Mouse (Mus musculus) ES-E14 (cell line): ENCODE measurements at regions not wholly inside any gene's neighbourhood (a gene's known extent, or its start where the extent isn't known, plus 50 kb on each side); places are given as distances from the start of the nearest gene placed in this dataset.

Experiments used
- DNase-seq: peaks from one replicate; pipeline ENCODE4 v3.0.0-alpha.2; 2013; ENCODE audit warnings: low read depth, low spot score
- H3K27ac ChIP-seq: 2 replicates; pipeline ENCODE4 v1.5.1; 2012; ENCODE audit warnings: low read depth, mild to moderate bottlenecking, low read length, moderate library complexity, mixed read lengths; ENCODE audit not compliant: poor library complexity, insufficient read depth, severe bottlenecking
- H3K36me3 ChIP-seq: 2 replicates; pipeline ENCODE4 v1.6.1; 2012; ENCODE audit warnings: mild to moderate bottlenecking, low read length, moderate library complexity, mixed read lengths; ENCODE audit not compliant: control insufficient read depth, poor library complexity, insufficient read depth, severe bottlenecking
- H3K4me1 ChIP-seq, 2 experiments: fragments of 150-350 bp in 1 of 2; sonication (generic) in 1 of 2; 2 replicates each; pipeline ENCODE4 v1.6.1; 2012; ENCODE audit warnings: low read length in 2 of 2, mild to moderate bottlenecking in 1 of 2, mixed read lengths in 1 of 2; ENCODE audit not compliant: control insufficient read depth in 2 of 2, insufficient read depth in 2 of 2, poor library complexity in 1 of 2
- H3K4me3 ChIP-seq, 2 experiments: fragments of 150-350 bp in 1 of 2; sonication (generic) in 1 of 2; 2 replicates each; pipeline ENCODE4 v1.5.1; 2012; ENCODE audit warnings: low read length in 2 of 2, low read depth in 1 of 2, mild to moderate bottlenecking in 1 of 2, mixed read lengths in 1 of 2; ENCODE audit not compliant: insufficient read depth in 1 of 2, poor library complexity in 1 of 2, severe bottlenecking in 1 of 2
- H3K9ac ChIP-seq: 2 replicates; pipeline ENCODE4 v1.6.1; 2012; ENCODE audit warnings: low read depth, mild to moderate bottlenecking, low read length, mixed read lengths; ENCODE audit not compliant: poor library complexity, insufficient read depth, severe bottlenecking
- H3K9me3 ChIP-seq: fragments of 150-350 bp; sonication (generic); 2 replicates; pipeline ENCODE4 v1.6.1; 2012; ENCODE audit warnings: low read depth, mild to moderate bottlenecking, low read length; ENCODE audit not compliant: control insufficient read depth, insufficient read depth
- CHD2 ChIP-seq: IDR thresholded peaks from 2 replicates; pipeline ENCODE4 v1.6.1; 2014; ENCODE audit warnings: mild to moderate bottlenecking, low read depth, low read length, inconsistent platforms
- HCFC1 ChIP-seq: IDR thresholded peaks from 2 replicates; pipeline ENCODE4 v1.6.1; 2012; ENCODE audit warnings: low read length, inconsistent platforms, borderline replicate concordance; ENCODE audit not compliant: insufficient read depth
- MAFK ChIP-seq: IDR thresholded peaks from 2 replicates; pipeline ENCODE4 v1.6.1; 2014; ENCODE audit warnings: mild to moderate bottlenecking, low read depth, low read length, inconsistent platforms; ENCODE audit not compliant: insufficient read depth
- ZC3H11A ChIP-seq: IDR thresholded peaks from 2 replicates; pipeline ENCODE4 v1.6.1; 2012; ENCODE audit warnings: low read depth, mild to moderate bottlenecking, inconsistent platforms, low read length, borderline replicate concordance
- ZNF384 ChIP-seq: IDR thresholded peaks from 2 replicates; pipeline ENCODE4 v1.6.1; 2012; ENCODE audit warnings: low read depth, low read length, inconsistent platforms
- in situ Hi-C, 2 experiments: fragments of 600-800 bp; cut with MboI; formaldehyde crosslinking; loops; one replicate each; pipeline ENCODE4 v1.15.1; 2025; ENCODE audit warnings: low sequenced_read_pairs in 2 of 2, inconsistent platforms in 1 of 2; ENCODE audit not compliant: unreplicated experiment in 2 of 2

DNA sequence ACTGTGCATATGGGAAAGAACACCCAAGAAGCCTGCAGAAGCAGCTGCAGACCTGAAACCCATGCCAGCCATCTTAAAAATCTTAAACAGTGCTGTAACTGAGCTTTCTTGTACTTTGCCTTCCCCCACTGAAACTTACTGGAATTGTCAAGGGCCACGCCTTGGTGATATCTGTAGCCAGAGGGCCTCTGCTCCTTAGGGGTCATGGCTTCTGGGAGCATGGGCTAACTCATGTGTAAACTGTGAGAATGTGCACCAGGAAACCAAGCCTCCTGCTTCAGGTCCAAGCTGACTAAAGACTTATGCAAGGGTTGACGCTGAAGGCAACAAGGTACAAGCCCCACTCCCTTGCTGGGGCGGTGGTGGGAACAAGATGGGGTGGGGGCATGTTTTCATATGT lies 73.8 kb upstream of the Hes1 start:
- Histone ChIP-seq H3K9me3 (no peaks in the 10 kb centered on the region), H3K36me3 (no peaks in the 10 kb centered on the region), H3K27ac (no peak overlapping the region), H3K9ac (no peak overlapping the region), H3K4me3 (no peak overlapping the region), H3K4me1 (peaks cover 3 to 17% of the 10 kb centered on the region in 2 experiments; a peak in 3 of 4 replicates)
- TF ChIP-seq ZC3H11A (no peak), CHD2 (no peak), MAFK (no peak), ZNF384 (no peak), HCFC1 (no peak)
- in situ Hi-C loops: no loop called here
- no peak for DNase-seq

DNA sequence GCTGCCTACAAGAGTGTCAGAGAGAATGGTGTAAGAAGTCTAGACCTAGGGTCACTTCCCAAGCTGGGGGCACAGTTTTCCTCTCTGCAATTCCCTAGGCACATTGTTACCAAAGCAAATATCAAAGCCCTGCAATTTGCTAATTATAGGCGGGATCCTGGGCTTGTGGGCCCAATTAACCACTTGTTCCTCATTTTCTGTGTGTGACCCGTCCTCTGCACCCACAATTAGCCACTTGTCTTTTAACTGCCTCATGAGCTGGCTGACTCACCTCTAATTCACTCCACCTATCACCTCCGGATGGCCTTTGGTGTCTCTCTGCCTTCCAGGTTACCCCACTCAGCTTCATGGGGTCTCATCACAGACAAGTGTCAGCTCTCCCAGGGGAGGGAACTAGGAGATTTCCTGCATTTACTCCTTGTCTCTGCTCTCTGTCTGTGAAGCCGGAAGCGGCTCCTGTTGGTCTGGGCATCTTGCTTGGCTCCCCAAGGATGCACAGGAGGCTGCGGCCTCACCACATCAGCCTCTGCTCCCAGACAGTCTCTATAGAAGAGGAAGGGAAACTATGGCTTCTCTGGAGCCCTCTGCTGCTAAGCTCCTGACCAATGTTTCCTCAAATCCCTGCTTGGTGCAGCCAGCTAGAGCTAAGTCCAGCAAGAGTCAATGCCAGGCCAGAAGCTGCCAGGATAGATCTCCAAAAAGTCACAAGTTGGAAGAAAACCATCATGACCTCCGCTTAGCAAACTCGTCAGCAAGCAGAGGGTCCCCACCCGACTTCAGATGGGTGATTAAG lies 73.2 kb upstream of the Hes1 start:
- Histone ChIP-seq H3K36me3 (no peaks in the 10 kb centered on the region), H3K9me3 (no peaks in the 10 kb centered on the region), H3K4me3 (no peak overlapping the region), H3K27ac (no peak overlapping the region), H3K9ac (no peak overlapping the region), H3K4me1 (peaks cover 3 to 22% of the 10 kb centered on the region in 2 experiments; a peak in 3 of 4 replicates)
- DNase-seq: no peak
- TF ChIP-seq ZNF384 (no peak), CHD2 (no peak), MAFK (no peak), HCFC1 (no peak), ZC3H11A (no peak)
- in situ Hi-C loops: no loop called here

DNA sequence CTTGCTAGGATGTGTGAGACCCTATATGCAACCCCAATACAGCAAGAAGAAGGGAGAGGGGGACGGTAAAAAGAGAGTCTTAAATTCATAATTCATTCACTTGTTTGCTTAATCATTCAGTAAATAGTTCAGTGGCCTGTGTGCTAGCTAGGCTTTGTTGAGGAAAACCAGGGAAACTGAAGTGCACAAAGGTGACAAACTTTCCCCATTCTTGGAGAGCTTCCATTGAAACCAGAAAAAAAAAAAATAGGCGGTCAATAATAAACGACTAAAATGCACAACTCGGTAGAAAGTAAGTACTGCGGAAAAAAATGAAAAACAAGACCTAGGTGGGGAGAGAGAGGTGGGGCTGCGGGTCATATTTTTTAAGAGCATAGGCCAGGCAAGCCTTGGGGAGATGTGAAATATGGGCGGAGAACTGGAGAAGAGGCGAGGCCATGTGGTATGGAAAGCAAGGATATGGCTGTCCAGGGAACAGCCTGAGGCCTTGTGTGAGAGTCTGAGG lies 72.3 kb upstream of the Hes1 start:
- no peak overlapping the region for H3K9ac ChIP-seq

DNA sequence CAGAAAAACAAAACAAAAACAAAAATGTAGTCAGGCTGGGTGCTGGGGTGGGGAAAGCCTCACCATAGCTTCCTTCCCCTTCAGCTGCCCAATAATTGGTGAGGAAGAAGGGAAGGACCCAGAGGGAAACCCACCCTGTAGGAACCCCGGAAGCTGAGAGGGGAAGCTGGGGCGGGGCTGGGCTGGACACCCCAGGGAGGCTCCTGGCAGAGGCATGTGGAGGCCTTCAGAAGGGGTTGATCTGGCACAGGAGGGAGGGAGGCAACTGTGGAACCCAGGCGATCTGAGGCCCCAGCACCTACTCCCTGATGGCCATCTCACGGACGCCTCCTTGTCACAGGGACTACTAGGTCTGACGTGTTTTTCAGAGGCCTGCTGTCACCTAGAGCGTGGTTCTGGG lies 71.1 kb upstream of the Hes1 start:
- Histone ChIP-seq H3K27ac (no peak overlapping the region), H3K4me1 (peaks cover 3 to 26% of the 10 kb centered on the region in 2 experiments; a peak in 3 of 4 replicates), H3K9me3 (no peaks in the 10 kb centered on the region), H3K36me3 (no peaks in the 10 kb centered on the region), H3K9ac (no peak overlapping the region), H3K4me3 (no peak overlapping the region)
- no peak for TF ChIP-seq ZNF384
- TF ChIP-seq HCFC1: no peak
- TF ChIP-seq CHD2: no peak
- no peak for TF ChIP-seq MAFK
- TF ChIP-seq ZC3H11A: no peak
- DNase-seq: no peak
- in situ Hi-C loops: no loop called here

More for the DNA sequence above, 72.3 kb upstream of the Hes1 start:
- H3K9me3 ChIP-seq: no peaks in the 10 kb centered on the region
- no peak overlapping the region for H3K4me3 ChIP-seq
- no peak for DNase-seq
- peaks cover 3 to 24% of the 10 kb centered on the region in 2 experiments; a peak in 3 of 4 replicates for H3K4me1 ChIP-seq
- TF ChIP-seq HCFC1 (no peak), CHD2 (no peak), ZC3H11A (no peak), MAFK (no peak)
- H3K36me3 ChIP-seq: no peaks in the 10 kb centered on the region
- no peak overlapping the region for H3K27ac ChIP-seq
- in situ Hi-C loops: no loop called here
